ENCODE assay signal across 7 mouse cellular contexts in genomic region chr8:83902961-83903666, GRCm38 (mm10). TPM values are rescaled to one million over a fixed set of nuclear protein-coding genes. Genes with fewer than 3 reads are reported as not detected.
DNase-seq lines count a peak whose midpoint lies in the region; ATAC-seq and TF ChIP-seq lines count a peak whose summit lies in the region.

No protein-coding gene starts in this region.

- no peak for TF ChIP-seq EP300 in liver, postnatal 0 days (IDR thresholded peaks at IDR 0.05; ENCODE audit: low read depth)

- peak overlapping the region; percentile 20 for H3K9ac ChIP-seq in lung, embryonic 14.5 days
- H3K9ac ChIP-seq in liver, postnatal 0 days (replicated peaks), result no peak overlapping the region

- no peaks in the 10 kb centered on the region for H3K27me3 ChIP-seq in lung, embryonic 14.5 days (ENCODE audit: insufficient read depth, low read length)
- peaks cover 24% of the 10 kb centered on the region for H3K27me3 ChIP-seq in liver, postnatal 0 days (ENCODE audit: insufficient read depth, low read length)

- peaks cover 40% of the 10 kb centered on the region for H3K4me1 ChIP-seq in lung, embryonic 14.5 days (ENCODE audit: insufficient read depth)
- H3K4me1 ChIP-seq in liver, postnatal 0 days (ENCODE audit: insufficient read depth), result peaks cover 13% of the 10 kb centered on the region

- peak; percentile 3; the same call in 1 of the 2 replicates for ATAC-seq in lung, embryonic 14.5 days (ENCODE audit: insufficient read depth)
- ATAC-seq in liver, postnatal 0 days, result no peak
- no peak for ATAC-seq in monocyte, adult 5-6 weeks (replicated peaks; ENCODE audit: insufficient number of reproducible peaks, low FRiP score, low TSS enrichment, poor library complexity, severe bottlenecking)

- no peaks in the 10 kb centered on the region for H3K9me3 ChIP-seq in lung, embryonic 14.5 days (ENCODE audit: low read depth, low read length)
- H3K9me3 ChIP-seq in liver, postnatal 0 days (ENCODE audit: low read length), result no peaks in the 10 kb centered on the region

- H3K4me3 ChIP-seq in lung, embryonic 14.5 days (ENCODE audit: low read depth, low read length), result peak overlapping the region; percentile 18; the same call in 1 of the 2 replicates
- no peak overlapping the region for H3K4me3 ChIP-seq in liver, postnatal 0 days (ENCODE audit: low read depth, low read length)

- peak; percentile 29 for TF ChIP-seq CTCF in lung, embryonic 14.5 days (IDR thresholded peaks at IDR 0.05; ENCODE audit: low read depth)
- TF ChIP-seq CTCF in liver, postnatal 0 days (IDR thresholded peaks at IDR 0.05; ENCODE audit: low read depth), result 0 out of 2 replicates have a peak, but pooled peaks have one; percentile 7

- peak overlapping the region; percentile 90 for H3K4me2 ChIP-seq in lung, embryonic 14.5 days
- H3K4me2 ChIP-seq in liver, postnatal 0 days (ENCODE audit: low read depth, low read length), result no peak overlapping the region

- WGBS in lung, embryonic 14.5 days, result 4% methylated on average over 13 of the region's 13 CpGs
- WGBS in liver, postnatal 0 days (ENCODE audit: insufficient replicate concordance), result 41% methylated on average over 12 of the region's 13 CpGs

- peak; percentile 84 for DNase-seq in lung, embryonic 14.5 days
- no peak for DNase-seq in lung, postnatal 25 days (ENCODE audit: low spot score)
- DNase-seq in cerebellum, adult 9-10 months, result peak; percentile 69
- peak; percentile 65 for DNase-seq in forelimb bud, embryonic 11.5 days (ENCODE audit: low read depth, low spot score)
- no peak for DNase-seq in liver, postnatal 0 days
- peak; percentile 50 for DNase-seq in retina, postnatal 1 day

- H3K27ac ChIP-seq in lung, embryonic 14.5 days (ENCODE audit: low read depth), result peak overlapping the region; percentile 81
- no peak overlapping the region for H3K27ac ChIP-seq in liver, postnatal 0 days (ENCODE audit: low read depth)

- 0 out of 2 replicates have a peak, but pooled peaks cover 3% of the 10 kb centered on the region for H3K36me3 ChIP-seq in lung, embryonic 14.5 days (ENCODE audit: insufficient read depth)
- no peaks in the 10 kb centered on the region for H3K36me3 ChIP-seq in liver, postnatal 0 days (replicated peaks; ENCODE audit: insufficient read depth, low read length)

RNA-seq across cellular contexts. Expression of gene Adgrl1, which starts 3.2 kb away (rescaled TPM):
- 23.3 and 29.1 TPM in 2 replicates for polyA plus RNA-seq in lung, embryonic 14.5 days (2014; fragmentation: Nextera tagmentation; extraction: Ambion mirVana)
- 0.96 and 1.5 TPM in 2 replicates for polyA plus RNA-seq in liver, postnatal 0 days (2015; fragmentation: Nextera tagmentation; extraction: Ambion mirVana)
- total RNA-seq in monocyte, adult 5-6 weeks (2017), result 0.53 to 4.7 TPM (median 1.5 TPM) in 3 replicates

RNA-seq across cellular contexts. Expression of gene Gm10644, which starts 51.9 kb away (rescaled TPM):
- polyA plus RNA-seq in lung, embryonic 14.5 days (2014; fragmentation: Nextera tagmentation; extraction: Ambion mirVana), result 0.50 and 0.64 TPM in 2 replicates
- polyA plus RNA-seq in liver, postnatal 0 days (2015; fragmentation: Nextera tagmentation; extraction: Ambion mirVana), result 0.14 and 0.29 TPM in 2 replicates
- 0.10 to 0.58 TPM in 2 of 3 replicates, not detected in the other for total RNA-seq in monocyte, adult 5-6 weeks (2017)

RNA-seq across cellular contexts. Expression of gene Asf1b, which starts 52.2 kb away (rescaled TPM):
- 87.4 and 88.9 TPM in 2 replicates for polyA plus RNA-seq in lung, embryonic 14.5 days (2014; fragmentation: Nextera tagmentation; extraction: Ambion mirVana)
- polyA plus RNA-seq in liver, postnatal 0 days (2015; fragmentation: Nextera tagmentation; extraction: Ambion mirVana), result 50.6 and 55.4 TPM in 2 replicates
- 3.5 to 4.9 TPM (median 3.6 TPM) in 3 replicates for total RNA-seq in monocyte, adult 5-6 weeks (2017)

Comparison
In these comparisons a context has a peak if more than half of its experiments do, and no peak if none do; other contexts are left out.
1. DNase-seq: peak in lung, embryonic 14.5 days (single experiment), cerebellum, adult 9-10 months (single experiment), forelimb bud, embryonic 11.5 days (single experiment) and retina, postnatal 1 day (single experiment); none in lung, postnatal 25 days (single experiment) and liver, postnatal 0 days (single experiment).